ENCODE assay signal across 15 mouse cellular contexts in the genomic region with DNA sequence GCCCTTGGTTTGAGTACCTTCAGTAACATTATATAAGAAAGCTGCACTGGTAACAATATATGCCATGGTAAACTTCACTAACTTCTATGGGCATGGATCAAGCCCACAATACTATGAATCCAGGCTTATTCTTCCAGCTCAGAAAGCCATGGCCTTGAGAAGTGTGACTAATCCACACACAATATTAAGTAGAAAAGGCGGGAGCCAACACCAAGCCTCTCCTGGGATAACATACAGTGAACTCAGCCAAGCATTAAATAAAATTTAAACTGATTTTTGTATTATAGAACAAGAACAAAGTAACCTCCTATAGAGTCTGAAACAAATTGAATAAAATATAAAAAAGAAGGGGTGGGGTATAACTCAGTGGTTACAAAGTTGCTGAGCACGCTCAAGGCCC.
"Had no signal": no experiment of that assay in that cellular context is flagged by ENCODE, and none has a peak within 500 bp of the region (broad histone marks: within the 10 kb centered on the region; RNA-seq: fewer than 3 reads in every experiment).

No protein-coding gene starts in this region.

- H3K27me3 ChIP-seq: limb, embryonic 12.5 days; liver, embryonic 13.5 days; lung, embryonic 15.5 days; megakaryocyte, embryonic 14.5 days; neural tube, embryonic 12.5 days; stomach, embryonic 15.5 days had no signal

- DNase-seq: kidney, adult 2 months; kidney, postnatal 25 days; layer of hippocampus, postnatal 36 days; liver; liver, embryonic 13.5 days; liver, postnatal 0 days; lung, postnatal 14 days; thymus, adult 2 months; thymus, postnatal 36 days had no signal

- H3K4me1 ChIP-seq: lung, embryonic 15.5 days; neural tube, embryonic 12.5 days; stomach, embryonic 15.5 days had no signal

- H3K9me3 ChIP-seq: liver, embryonic 13.5 days; lung, embryonic 15.5 days; stomach, embryonic 15.5 days had no signal

- H3K4me3 ChIP-seq: limb, embryonic 12.5 days; liver, embryonic 13.5 days; lung, embryonic 15.5 days; megakaryocyte, embryonic 14.5 days; neural tube, embryonic 12.5 days; stomach, embryonic 15.5 days had no signal

- H3K27ac ChIP-seq: limb, embryonic 12.5 days; lung, embryonic 15.5 days; macrophage; neural tube, embryonic 12.5 days; stomach, embryonic 15.5 days had no signal

- ATAC-seq: liver, postnatal 0 days had no signal

- H3K4me2 ChIP-seq: limb, embryonic 12.5 days; liver, embryonic 13.5 days; lung, embryonic 15.5 days; neural tube, embryonic 12.5 days; stomach, embryonic 15.5 days had no signal

- H3K36me3 ChIP-seq: limb, embryonic 12.5 days; lung, embryonic 15.5 days; neural tube, embryonic 12.5 days; stomach, embryonic 15.5 days had no signal

- H3K9ac ChIP-seq: limb, embryonic 12.5 days; liver, embryonic 13.5 days; liver, postnatal 0 days; lung, embryonic 15.5 days; neural tube, embryonic 12.5 days; stomach, embryonic 15.5 days had no signal
